Mouse (Mus musculus): ENCODE measurements around the gene Unc93a. TPM values are rescaled to one million over a fixed set of nuclear protein-coding genes. Genes with fewer than 3 reads are reported as not detected.
"Not testable (repeated sequence)": the region's sequence is repeated elsewhere in the genome, so short reads cannot be mapped to it uniquely, and the experiment has no call there.

Unc93a gene
- polyA plus RNA-seq, 1 experiment: not detected

- not testable (repeated sequence) for H3K27me3 ChIP-seq (ENCODE audit: control insufficient read depth, insufficient read depth, low read length, poor library complexity, severe bottlenecking)
Measured at GRCm38 (mm10) chr17:13092100-13092764, 39.4 kb downstream of the Unc93a start.

GRCm38 (mm10) chr17:13091510-13091909 lies 40.1 kb downstream of the Unc93a start:
- not testable (repeated sequence) for H3K27me3 ChIP-seq (ENCODE audit: control insufficient read depth, insufficient read depth, low read length, poor library complexity, severe bottlenecking); H3K27ac ChIP-seq (ENCODE audit: insufficient read depth, low read length); H3K4me1 ChIP-seq (ENCODE audit: control insufficient read depth, insufficient read depth, low read length); H3K9ac ChIP-seq (ENCODE audit: low read depth, poor library complexity, severe bottlenecking); H3K4me3 ChIP-seq (ENCODE audit: low read depth, low read length); H3K36me3 ChIP-seq (ENCODE audit: control insufficient read depth, insufficient read depth, low read length, poor library complexity, severe bottlenecking); H3K9me3 ChIP-seq (replicated peaks; ENCODE audit: control insufficient read depth, insufficient read depth, low read length, poor library complexity, severe bottlenecking)

More at GRCm38 (mm10) chr17:13092100-13092764, 39.4 kb downstream of the Unc93a start:
- not testable (repeated sequence) for H3K36me3 ChIP-seq (ENCODE audit: control insufficient read depth, insufficient read depth, low read length, poor library complexity, severe bottlenecking); H3K9me3 ChIP-seq (replicated peaks; ENCODE audit: control insufficient read depth, insufficient read depth, low read length, poor library complexity, severe bottlenecking); H3K4me1 ChIP-seq (ENCODE audit: control insufficient read depth, insufficient read depth, low read length); H3K27ac ChIP-seq (ENCODE audit: insufficient read depth, low read length); H3K4me3 ChIP-seq (ENCODE audit: low read depth, low read length); H3K9ac ChIP-seq (ENCODE audit: low read depth, poor library complexity, severe bottlenecking)

DNA sequence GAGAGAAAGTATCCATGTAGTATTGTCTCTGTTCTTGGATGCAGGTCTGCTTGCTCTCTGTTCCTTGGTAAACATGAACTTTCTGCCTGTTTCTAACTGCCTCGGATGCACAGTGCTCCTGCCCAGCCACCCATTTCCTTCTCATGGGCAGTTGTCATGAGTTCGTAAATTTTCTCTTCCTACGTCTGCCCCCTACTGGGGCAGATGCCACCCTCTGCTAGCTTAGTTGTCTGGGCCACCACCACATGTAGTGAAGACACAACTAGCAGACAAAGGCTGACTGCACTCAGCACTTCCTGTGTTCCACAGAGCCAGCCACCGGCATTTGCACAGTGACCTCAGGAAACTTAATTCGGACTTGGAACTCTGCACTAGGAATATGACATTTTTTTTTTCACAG lies 62.4 kb downstream of the Unc93a start:
- H3K9me3 ChIP-seq (replicated peaks; ENCODE audit: control insufficient read depth, insufficient read depth, low read length, poor library complexity, severe bottlenecking); H3K27ac ChIP-seq (ENCODE audit: insufficient read depth, low read length); H3K4me1 ChIP-seq (ENCODE audit: control insufficient read depth, insufficient read depth, low read length); H3K4me3 ChIP-seq (ENCODE audit: low read depth, low read length); H3K27me3 ChIP-seq (ENCODE audit: control insufficient read depth, insufficient read depth, low read length, poor library complexity, severe bottlenecking); H3K9ac ChIP-seq (ENCODE audit: low read depth, poor library complexity, severe bottlenecking); H3K36me3 ChIP-seq (ENCODE audit: control insufficient read depth, insufficient read depth, low read length, poor library complexity, severe bottlenecking): not testable (repeated sequence)

- H3K27me3 ChIP-seq (ENCODE audit: control insufficient read depth, insufficient read depth, low read length, poor library complexity, severe bottlenecking); H3K4me3 ChIP-seq (ENCODE audit: low read depth, low read length); H3K36me3 ChIP-seq (ENCODE audit: control insufficient read depth, insufficient read depth, low read length, poor library complexity, severe bottlenecking); H3K4me1 ChIP-seq (ENCODE audit: control insufficient read depth, insufficient read depth, low read length); H3K27ac ChIP-seq (ENCODE audit: insufficient read depth, low read length); H3K9ac ChIP-seq (ENCODE audit: low read depth, poor library complexity, severe bottlenecking); H3K9me3 ChIP-seq (replicated peaks; ENCODE audit: control insufficient read depth, insufficient read depth, low read length, poor library complexity, severe bottlenecking): not testable (repeated sequence)
Measured at GRCm38 (mm10) chr17:13067864-13068385, 63.7 kb downstream of the Unc93a start.

DNA sequence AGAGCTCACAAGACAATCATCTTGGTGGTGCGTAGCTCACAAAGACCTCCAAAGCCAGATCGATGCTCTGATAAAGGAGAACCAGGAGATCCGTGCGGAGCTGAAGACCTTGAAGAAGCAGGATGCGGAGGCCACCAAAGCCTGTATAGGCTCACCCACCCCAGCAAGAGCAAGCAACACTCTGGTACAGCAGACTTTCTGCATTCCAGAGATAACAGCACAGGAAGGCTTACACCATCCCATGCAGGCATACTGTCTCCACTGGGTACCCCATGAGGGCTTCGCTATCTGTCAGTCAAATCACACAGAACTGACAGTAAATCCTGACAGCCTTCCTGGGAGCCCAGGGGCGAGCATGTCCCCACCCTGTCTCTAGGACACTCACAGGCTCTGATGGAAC lies 68.7 kb downstream of the Unc93a start:
- not testable (repeated sequence) for H3K9ac ChIP-seq (ENCODE audit: low read depth, poor library complexity, severe bottlenecking); H3K27me3 ChIP-seq (ENCODE audit: control insufficient read depth, insufficient read depth, low read length, poor library complexity, severe bottlenecking); H3K4me3 ChIP-seq (ENCODE audit: low read depth, low read length); H3K4me1 ChIP-seq (ENCODE audit: control insufficient read depth, insufficient read depth, low read length); H3K9me3 ChIP-seq (replicated peaks; ENCODE audit: control insufficient read depth, insufficient read depth, low read length, poor library complexity, severe bottlenecking); H3K36me3 ChIP-seq (ENCODE audit: control insufficient read depth, insufficient read depth, low read length, poor library complexity, severe bottlenecking); H3K27ac ChIP-seq (ENCODE audit: insufficient read depth, low read length)

GRCm38 (mm10) chr17:13060804-13061203 lies 70.8 kb downstream of the Unc93a start, which contains the start of gene Tcp10b:
TSS of gene Tcp10b (plus strand) at chr17:13061104.
- not testable (repeated sequence) for H3K27me3 ChIP-seq (ENCODE audit: control insufficient read depth, insufficient read depth, low read length, poor library complexity, severe bottlenecking); H3K9me3 ChIP-seq (replicated peaks; ENCODE audit: control insufficient read depth, insufficient read depth, low read length, poor library complexity, severe bottlenecking); H3K9ac ChIP-seq (ENCODE audit: low read depth, poor library complexity, severe bottlenecking); H3K4me3 ChIP-seq (ENCODE audit: low read depth, low read length); H3K36me3 ChIP-seq (ENCODE audit: control insufficient read depth, insufficient read depth, low read length, poor library complexity, severe bottlenecking); H3K27ac ChIP-seq (ENCODE audit: insufficient read depth, low read length); H3K4me1 ChIP-seq (ENCODE audit: control insufficient read depth, insufficient read depth, low read length)

Other genes with a start within 250 kb of the Unc93a start
- 31.8 and 33.5 TPM in 2 replicates for gene Pnldc1, start 221.6 kb downstream of the Unc93a start, polyA plus RNA-seq (2011; ENCODE audit: insufficient read depth, insufficient read length, low read depth, missing spikeins)
- 618 and 673 TPM in 2 replicates for gene Tcp1, start 216.1 kb downstream of the Unc93a start, polyA plus RNA-seq (2011; ENCODE audit: insufficient read depth, insufficient read length, low read depth, missing spikeins)
- 63.7 and 71.6 TPM in 2 replicates for gene Mrpl18, start 215.5 kb downstream of the Unc93a start, polyA plus RNA-seq (2011; ENCODE audit: insufficient read depth, insufficient read length, low read depth, missing spikeins)
- 0.90 TPM in 1 of 2 replicates, not detected in the other for gene Acat3, start 191.2 kb downstream of the Unc93a start, polyA plus RNA-seq (2011; ENCODE audit: insufficient read depth, insufficient read length, low read depth, missing spikeins)
- 104 and 106 TPM in 2 replicates for gene Acat2, start 171.1 kb downstream of the Unc93a start, polyA plus RNA-seq (2011; ENCODE audit: insufficient read depth, insufficient read length, low read depth, missing spikeins)
- gene Wtap, start 137.6 kb downstream of the Unc93a start, polyA plus RNA-seq (2011; ENCODE audit: insufficient read depth, insufficient read length, low read depth, missing spikeins): 122 and 132 TPM in 2 replicates
- 97.3 and 98.5 TPM in 2 replicates for gene Sod2, start 125.0 kb downstream of the Unc93a start, polyA plus RNA-seq (2011; ENCODE audit: insufficient read depth, insufficient read length, low read depth, missing spikeins)
- not detected in 2 replicates for gene Gpr31b, start 79.5 kb downstream of the Unc93a start, polyA plus RNA-seq (2011; ENCODE audit: insufficient read depth, insufficient read length, low read depth, missing spikeins)
- not detected in 2 replicates for gene Tcp10b, start 70.7 kb downstream of the Unc93a start, polyA plus RNA-seq (2011; ENCODE audit: insufficient read depth, insufficient read length, low read depth, missing spikeins)
- gene Smok2a, start 89.4 kb upstream of the Unc93a start, polyA plus RNA-seq (2011; ENCODE audit: insufficient read depth, insufficient read length, low read depth, missing spikeins): not detected in 2 replicates
- gene Smok2b, start 98.4 kb upstream of the Unc93a start, polyA plus RNA-seq (2011; ENCODE audit: insufficient read depth, insufficient read length, low read depth, missing spikeins): not detected in 2 replicates
- gene Tcp10c, start 222.8 kb upstream of the Unc93a start, polyA plus RNA-seq (2011; ENCODE audit: insufficient read depth, insufficient read length, low read depth, missing spikeins): not detected in 2 replicates